Mouse (Mus musculus) liver, adult 2 months (tissue): ENCODE data around the gene Cyp19a1. TPM values are rescaled to one million over a fixed set of nuclear protein-coding genes. Genes with fewer than 3 reads are reported as not detected.

Experiments
- DNase-seq: peaks from one replicate; pipeline ENCODE4 v3.0.0-alpha.2; 2011; ENCODE audit warnings: low read depth, low spot score; ENCODE audit errors: extremely low read depth
- H3K27ac ChIP-seq: fragments of 200-500 bp; replicated peaks from 2 replicates; pipeline ENCODE4 v1.5.1; 2012; ENCODE audit warnings: low read depth, mild to moderate bottlenecking, control low read depth, inconsistent platforms, low read length; ENCODE audit not compliant: insufficient read depth
- H3K27me3 ChIP-seq: fragments of 200-500 bp; 2 replicates; pipeline ENCODE4 v1.6.1; 2012; ENCODE audit warnings: mild to moderate bottlenecking, moderate library complexity, low read length, inconsistent platforms; ENCODE audit not compliant: control insufficient read depth, insufficient read depth
- H3K36me3 ChIP-seq: fragments of 200-500 bp; 2 replicates; pipeline ENCODE4 v1.6.1; 2012; ENCODE audit warnings: low read length, inconsistent platforms; ENCODE audit not compliant: control insufficient read depth, insufficient read depth
- H3K4me1 ChIP-seq: fragments of 200-500 bp; 2 replicates; pipeline ENCODE4 v1.6.1; 2011; ENCODE audit warnings: low read length; ENCODE audit not compliant: control insufficient read depth, insufficient read depth
- H3K4me3 ChIP-seq: fragments of 200-500 bp; 2 replicates; pipeline ENCODE4 v1.5.1; 2011; ENCODE audit warnings: low read depth, mild to moderate bottlenecking, control low read depth, low read length, moderate library complexity; ENCODE audit not compliant: insufficient read depth
- H3K79me2 ChIP-seq: fragments of 200-500 bp; 2 replicates; pipeline ENCODE4 v1.6.1; 2012; ENCODE audit warnings: inconsistent platforms, mild to moderate bottlenecking, low read length, moderate library complexity; ENCODE audit not compliant: control insufficient read depth, insufficient read depth
- H3K9ac ChIP-seq: fragments of 200-500 bp; 2 replicates; pipeline ENCODE4 v1.6.1; 2012; ENCODE audit warnings: low read depth, mild to moderate bottlenecking, control low read depth, inconsistent platforms, low read length
- CTCF ChIP-seq: fragments of 200-500 bp; IDR thresholded peaks from 2 replicates; pipeline ENCODE4 v1.5.1; 2011; ENCODE audit warnings: low read depth, low read length, control low read depth
- POLR2A ChIP-seq: fragments of 200-500 bp; IDR thresholded peaks from 2 replicates; pipeline ENCODE4 v1.6.1; 2011; ENCODE audit warnings: low read length, control low read depth; ENCODE audit not compliant: insufficient read depth; ENCODE audit errors: extremely low read depth
- WGBS: fragments of 180-500 bp; shearing (Covaris S2); methylation state at CpG from one replicate; pipeline ENCODE4 v1.1.7; 2018; 5-methylcytosine and 5-hydroxymethylcytosine counted together
- polyA plus RNA-seq: library from polyadenylated mRNA; depleted of rRNA; stranded (reverse); fragments of >200 nt; gene quantifications from 2 replicates; pipeline ENCODE4 v1.2.3, GENCODE M21; 2012; rRNA removed
- total RNA-seq: library from RNA; depleted of rRNA; stranded (reverse); fragments of >200 nt; gene quantifications from 2 replicates; pipeline ENCODE4 v1.2.3, GENCODE M21; 2014; rRNA removed

Cyp19a1 gene
- total and polyA plus RNA-seq, 2 experiments = not detected

DNA sequence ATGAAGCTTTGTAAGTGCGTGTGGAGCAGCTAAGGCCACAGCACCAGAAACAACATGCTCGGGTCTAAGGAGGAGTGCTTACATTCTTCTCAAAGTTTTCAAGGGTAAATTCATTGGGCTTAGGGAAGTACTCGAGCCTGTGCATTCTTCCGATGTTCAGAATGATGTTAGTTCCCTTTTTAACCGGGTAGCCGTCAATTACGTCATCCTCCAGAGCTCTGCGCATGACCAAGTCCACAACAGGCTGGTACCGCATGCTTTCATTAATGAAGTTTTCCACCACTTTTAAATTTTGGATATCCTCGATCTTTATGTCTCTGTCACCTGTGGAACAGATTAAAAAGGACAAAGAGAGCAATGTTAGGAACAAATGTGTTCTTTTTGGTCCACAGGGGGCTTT is 99.5 kb downstream of the Cyp19a1 start:
- no peak overlapping the region for H3K9ac ChIP-seq
- H3K36me3 ChIP-seq = no peaks in the 10 kb centered on the region
- 77% methylated on average over 10 of the region's 10 CpGs for WGBS
- TF ChIP-seq CTCF (no peak), POLR2A (no peak)
- no peak for DNase-seq
- H3K27ac ChIP-seq = no peak overlapping the region
- H3K4me1 ChIP-seq = no peaks in the 10 kb centered on the region
- no peak overlapping the region for H3K4me3 ChIP-seq
- no peaks in the 10 kb centered on the region for H3K79me2 ChIP-seq
- H3K27me3 ChIP-seq = no peaks in the 10 kb centered on the region

DNA sequence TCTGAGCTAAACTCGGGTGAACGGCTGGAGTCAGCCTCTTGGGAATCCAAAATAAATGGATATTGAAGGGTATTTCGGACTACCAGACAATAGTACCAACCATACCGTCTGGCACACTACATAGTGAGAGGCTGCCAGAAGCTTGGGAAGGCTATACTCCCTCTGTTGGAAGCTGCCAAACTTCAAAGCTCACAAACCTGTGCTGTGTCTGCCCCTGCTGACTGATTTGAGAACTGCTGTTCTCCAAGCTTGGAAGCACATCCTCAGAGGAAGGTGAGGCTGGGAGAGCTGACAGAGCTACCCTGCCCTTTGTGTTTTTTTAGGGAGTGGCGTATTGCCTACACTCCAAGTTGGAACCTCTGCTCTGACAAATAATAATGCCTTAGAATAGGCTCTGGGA is 104.8 kb downstream of the Cyp19a1 start:
- Histone ChIP-seq H3K27me3 (no peaks in the 10 kb centered on the region), H3K4me3 (no peak overlapping the region), H3K9ac (no peak overlapping the region), H3K36me3 (no peaks in the 10 kb centered on the region), H3K4me1 (no peaks in the 10 kb centered on the region), H3K79me2 (no peaks in the 10 kb centered on the region), H3K27ac (no peak overlapping the region)
- WGBS = 65% methylated on average over 5 of the region's 5 CpGs
- TF ChIP-seq CTCF (peak; percentile 70), POLR2A (no peak)
- peak; percentile 65 for DNase-seq

DNA sequence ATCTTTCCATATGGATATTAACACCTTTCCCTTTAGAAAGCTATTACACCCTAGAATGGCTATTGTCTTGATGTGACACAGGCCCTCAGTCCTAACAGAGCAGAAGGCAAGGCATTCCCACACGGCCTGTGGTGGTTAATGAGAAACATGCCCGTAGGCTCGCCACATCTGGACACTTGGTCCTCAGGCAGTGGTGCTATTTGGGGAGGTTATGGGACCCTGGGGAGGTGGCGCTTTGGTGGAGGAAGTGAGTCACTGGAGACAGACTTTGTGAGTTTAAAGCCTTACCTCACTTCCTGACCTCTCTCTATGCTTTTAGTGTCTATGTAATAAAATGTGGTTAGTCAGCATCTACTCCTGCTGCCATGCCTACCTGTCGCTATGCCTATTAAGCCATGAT is 114.2 kb downstream of the Cyp19a1 start:
- TF ChIP-seq POLR2A = no peak
- no peak for TF ChIP-seq CTCF
- Histone ChIP-seq H3K9ac (no peak overlapping the region), H3K27ac (no peak overlapping the region), H3K36me3 (no peaks in the 10 kb centered on the region), H3K27me3 (no peaks in the 10 kb centered on the region), H3K4me1 (no peaks in the 10 kb centered on the region), H3K4me3 (no peak overlapping the region), H3K79me2 (no peaks in the 10 kb centered on the region)
- DNase-seq = no peak
- 90% methylated on average over 5 of the region's 5 CpGs for WGBS

DNA sequence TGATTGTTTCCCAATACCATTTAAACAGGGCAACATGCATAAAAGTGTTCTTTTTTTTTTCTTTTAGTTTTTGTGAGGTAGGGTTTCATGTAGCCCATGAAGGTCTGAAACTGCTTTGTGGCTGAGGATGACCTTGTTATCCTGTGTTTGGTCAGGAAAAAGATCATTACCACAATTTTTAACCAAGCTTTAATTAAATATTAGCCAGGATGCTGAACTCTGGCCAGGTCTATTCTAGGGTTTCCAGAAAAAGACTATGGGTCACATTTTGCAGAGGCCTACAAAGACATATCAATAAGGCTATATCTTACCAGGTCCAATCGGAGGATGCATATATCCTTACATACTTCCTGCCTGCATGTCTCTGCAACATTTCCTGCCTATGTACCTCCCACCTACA is 128.7 kb downstream of the Cyp19a1 start:
- no peak overlapping the region for H3K27ac ChIP-seq
- TF ChIP-seq POLR2A (no peak), CTCF (no peak)
- peak; percentile 84 for DNase-seq
- no peak overlapping the region for H3K9ac ChIP-seq
- WGBS = 22% methylated on average over 1 of the region's 1 CpGs
- peaks cover 3% of the 10 kb centered on the region for H3K4me1 ChIP-seq
- H3K27me3 ChIP-seq = no peaks in the 10 kb centered on the region
- H3K79me2 ChIP-seq = no peaks in the 10 kb centered on the region
- no peaks in the 10 kb centered on the region for H3K36me3 ChIP-seq
- H3K4me3 ChIP-seq = no peak overlapping the region

Other genes with a start within 250 kb of the Cyp19a1 start
- gene Tnfaip8l3, start 199.7 kb downstream of the Cyp19a1 start, total RNA-seq = 0.74 and 1.4 TPM in 2 replicates
- gene Tnfaip8l3, start 199.7 kb downstream of the Cyp19a1 start, polyA plus RNA-seq = 0.20 TPM in 2 replicates
- not detected in 2 replicates for gene Gldn, start 18.4 kb upstream of the Cyp19a1 start, total RNA-seq
- gene Gldn, start 18.4 kb upstream of the Cyp19a1 start, polyA plus RNA-seq = not detected in 2 replicates
- 12.3 and 20.7 TPM in 2 replicates for gene Dmxl2, start 233.5 kb upstream of the Cyp19a1 start, total RNA-seq
- gene Dmxl2, start 233.5 kb upstream of the Cyp19a1 start, polyA plus RNA-seq = 2.9 and 3.6 TPM in 2 replicates